13 mouse cellular contexts compared by ENCODE assay signal in the genomic region with DNA sequence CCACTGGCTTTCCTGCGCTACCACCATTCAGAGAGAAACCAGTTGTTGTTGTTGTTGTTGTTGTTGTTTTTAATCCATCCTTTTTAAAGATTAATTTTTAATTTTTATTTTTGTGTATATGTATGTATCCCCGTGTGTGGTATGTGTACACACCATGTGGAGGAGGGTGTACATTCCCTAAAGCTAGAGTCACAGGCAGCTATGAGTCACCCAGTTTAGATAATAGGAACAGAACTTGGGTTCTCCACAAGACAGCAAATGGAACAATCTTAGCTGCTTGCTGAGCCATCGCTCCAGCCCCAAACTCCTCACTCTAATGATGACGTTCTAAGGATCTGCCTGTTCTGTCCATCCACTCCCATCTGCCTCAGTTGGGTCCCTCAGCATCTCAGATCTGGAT.
"Had no signal": no experiment of that assay in that cellular context is flagged by ENCODE, and none has a peak within 500 bp of the region (broad histone marks: within the 10 kb centered on the region; RNA-seq: fewer than 3 reads in every experiment).

No protein-coding gene starts in this region.

- H3K36me3 ChIP-seq: limb, embryonic 10.5 days; limb, embryonic 13.5 days; liver, embryonic 13.5 days had no signal

- DNase-seq: kidney, adult 9 months; kidney, postnatal 25 days; layer of hippocampus, adult 9-11 months; liver, embryonic 13.5 days; lung, adult 2 months; lung, postnatal 14 days; lung, postnatal 4 days; thymus, adult 18-20 months; thymus, postnatal 36 days had no signal

- H3K4me3 ChIP-seq: layer of hippocampus, adult 2 months; limb, embryonic 10.5 days; limb, embryonic 13.5 days; liver, embryonic 13.5 days had no signal

- H3K27me3 ChIP-seq: limb, embryonic 13.5 days; liver, embryonic 13.5 days had no signal

- ATAC-seq: midbrain, embryonic 16.5 days had no signal
